Mouse (Mus musculus) myocyte (in vitro differentiated cells): ENCODE results near the gene Susd2.

Experiments
- CEBPB ChIP-seq: IDR thresholded peaks from 2 replicates; pipeline ENCODE4 v1.6.1; 2011; ENCODE audit warnings: mild to moderate bottlenecking, moderate library complexity; ENCODE audit not compliant: poor library complexity, insufficient read depth, severe bottlenecking
- E2F4 ChIP-seq: IDR thresholded peaks from one replicate; pipeline ENCODE4 v1.6.1; 2011; ENCODE audit warnings: mild to moderate bottlenecking, control low read depth, moderate library complexity; ENCODE audit not compliant: insufficient read depth
- MAX ChIP-seq: IDR thresholded peaks from one replicate; pipeline ENCODE4 v1.6.1; 2011; ENCODE audit warnings: low read depth, mild to moderate bottlenecking, control low read depth
- MYOD1 ChIP-seq, 3 experiments: IDR thresholded peaks; one replicate each; pipeline ENCODE4 v1.6.1; 2011; ENCODE audit warnings: control low read depth in 2 of 3, low read depth in 2 of 3, mild to moderate bottlenecking in 2 of 3, moderate library complexity in 1 of 3; ENCODE audit not compliant: insufficient read length in 2 of 3, control insufficient read depth in 1 of 3
- MYOG ChIP-seq, 3 experiments: IDR thresholded peaks; one replicate each; pipeline ENCODE4 v1.6.1; 2011; ENCODE audit warnings: control low read depth in 2 of 3, low read depth in 2 of 3, mild to moderate bottlenecking in 2 of 3; ENCODE audit not compliant: insufficient read length in 2 of 3, control insufficient read depth in 1 of 3, insufficient read depth in 1 of 3
- POLR2A ChIP-seq: IDR thresholded peaks from one replicate; pipeline ENCODE4 v1.6.1; 2011; ENCODE audit warnings: low read depth, mild to moderate bottlenecking, control low read depth, moderate library complexity; ENCODE audit not compliant: insufficient read length
- POLR2AphosphoS2 ChIP-seq: IDR thresholded peaks from one replicate; pipeline ENCODE4 v1.6.1; 2011; ENCODE audit warnings: low read depth, control low read depth; ENCODE audit not compliant: insufficient read length
- REST ChIP-seq: IDR thresholded peaks from one replicate; pipeline ENCODE4 v1.6.1; 2011; ENCODE audit warnings: mild to moderate bottlenecking, control low read depth, moderate library complexity; ENCODE audit not compliant: insufficient read depth, insufficient read length
- SRF ChIP-seq: IDR thresholded peaks from one replicate; pipeline ENCODE4 v1.6.1; 2011; ENCODE audit warnings: low read depth; ENCODE audit not compliant: control insufficient read depth, insufficient read length
- TCF12 ChIP-seq: IDR thresholded peaks from one replicate; pipeline ENCODE4 v1.6.1; 2011; ENCODE audit warnings: mild to moderate bottlenecking, control low read depth; ENCODE audit not compliant: poor library complexity, insufficient read depth, severe bottlenecking
- TCF3 ChIP-seq: IDR thresholded peaks from one replicate; pipeline ENCODE4 v1.6.1; 2011; ENCODE audit warnings: low read depth, control low read depth; ENCODE audit not compliant: insufficient read length
- USF1 ChIP-seq: IDR thresholded peaks from one replicate; pipeline ENCODE4 v1.6.1; 2011; ENCODE audit warnings: low read depth, mild to moderate bottlenecking, control low read depth, moderate library complexity

GRCm38 (mm10) chr10:75637711-75638110 is 6.1 kb downstream of the Susd2 start:
- no peak for TF ChIP-seq TCF12
- no peak for TF ChIP-seq POLR2AphosphoS2
- TF ChIP-seq REST: no peak
- TF ChIP-seq POLR2A: no peak
- TF ChIP-seq E2F4: no peak
- TF ChIP-seq CEBPB: no peak
- no peak for TF ChIP-seq USF1
- no peak for TF ChIP-seq MAX
- TF ChIP-seq SRF: no peak
- no peak for TF ChIP-seq MYOD1 (IDR thresholded peaks at IDR 0.05; ENCODE audit: control insufficient read depth in 1 of 3, insufficient read length in 2 of 3, low read depth in 2 of 3)
- no peak for TF ChIP-seq MYOG (IDR thresholded peaks at IDR 0.05; ENCODE audit: control insufficient read depth in 1 of 3, insufficient read depth in 1 of 3, insufficient read length in 2 of 3, low read depth in 2 of 3)
- no peak for TF ChIP-seq TCF3
